Mouse (Mus musculus): ENCODE results near the gene Ucn3. TPM values are rescaled to one million over a fixed set of nuclear protein-coding genes. Genes with fewer than 3 reads are reported as not detected.
"Not testable (repeated sequence)": the region's sequence is repeated elsewhere in the genome, so short reads cannot be mapped to it uniquely, and the experiment has no call there.

The Ucn3 gene
- total RNA-seq (2021): under 1 TPM in 1 of 2 experiments, not detected in 1; 0.45 TPM
- long read RNA-seq, experiment 1: 0 reads
- long read RNA-seq, experiment 2: 0 reads

DNA sequence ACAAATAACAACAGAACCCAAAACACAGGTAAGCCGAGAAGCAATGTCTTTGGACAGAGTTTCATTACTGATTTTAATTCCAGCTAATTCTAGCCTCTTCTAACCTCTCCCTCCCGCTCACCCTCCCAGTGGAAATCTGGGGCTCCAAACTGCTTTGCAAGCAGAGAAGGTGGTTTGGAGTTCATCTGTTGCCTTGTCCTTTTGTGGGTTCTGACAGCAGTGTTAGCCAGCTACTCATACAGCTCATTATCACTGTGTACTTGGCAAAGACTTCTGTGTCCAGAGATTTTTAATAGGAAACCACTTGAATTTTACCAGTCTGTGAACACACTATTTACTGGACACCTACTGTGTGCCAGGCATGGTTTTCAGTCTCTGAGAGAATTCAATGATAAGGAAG lies at the start of gene Ucn3:
Ucn3 (minus strand) TSS at position 101 of the 400 bp plus-strand sequence.
- DNase-seq (ENCODE audit: low spot score in 2 of 2): no peak

DNA sequence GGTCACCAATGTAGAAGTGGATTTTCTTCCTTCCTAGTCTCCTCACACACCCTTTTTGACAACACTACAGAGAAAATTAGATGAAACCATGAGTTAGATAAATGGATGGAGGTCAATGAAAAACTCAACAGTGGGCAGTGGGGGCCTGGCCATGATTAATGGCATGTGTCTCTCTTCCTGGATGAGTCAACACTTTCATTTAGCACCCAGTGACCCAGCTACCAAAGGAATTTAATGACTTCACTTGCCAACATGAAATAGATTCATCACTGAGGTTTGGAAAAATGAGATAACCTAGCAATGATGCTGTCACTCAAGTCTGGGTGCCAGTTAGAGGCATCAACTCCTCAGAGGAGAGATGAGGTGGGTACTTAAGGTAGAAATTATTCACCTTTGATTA lies 46.9 kb upstream of the Ucn3 start:
- DNase-seq (ENCODE audit: low spot score in 2 of 2): no peak

DNA sequence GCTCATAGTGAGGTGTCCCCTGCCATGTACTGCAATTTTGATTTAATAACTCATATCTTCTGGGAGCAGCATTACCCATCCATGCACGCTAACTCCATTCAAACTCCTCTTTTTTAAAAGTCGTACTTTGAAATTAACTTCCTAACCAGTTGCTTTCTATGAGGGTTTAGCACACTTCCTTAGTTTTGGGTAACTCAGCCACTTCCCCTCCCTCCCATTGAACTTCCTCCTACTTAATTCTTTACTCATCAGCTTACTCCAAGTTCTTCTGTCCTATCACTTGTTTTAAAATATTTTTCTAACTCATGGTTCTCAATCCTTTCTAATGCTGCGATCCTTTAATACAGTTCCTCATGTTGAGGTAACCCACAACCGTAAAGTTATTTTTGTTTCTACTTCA lies 23.7 kb upstream of the Ucn3 start:
- DNase-seq (ENCODE audit: low spot score in 2 of 2): no peak

DNA sequence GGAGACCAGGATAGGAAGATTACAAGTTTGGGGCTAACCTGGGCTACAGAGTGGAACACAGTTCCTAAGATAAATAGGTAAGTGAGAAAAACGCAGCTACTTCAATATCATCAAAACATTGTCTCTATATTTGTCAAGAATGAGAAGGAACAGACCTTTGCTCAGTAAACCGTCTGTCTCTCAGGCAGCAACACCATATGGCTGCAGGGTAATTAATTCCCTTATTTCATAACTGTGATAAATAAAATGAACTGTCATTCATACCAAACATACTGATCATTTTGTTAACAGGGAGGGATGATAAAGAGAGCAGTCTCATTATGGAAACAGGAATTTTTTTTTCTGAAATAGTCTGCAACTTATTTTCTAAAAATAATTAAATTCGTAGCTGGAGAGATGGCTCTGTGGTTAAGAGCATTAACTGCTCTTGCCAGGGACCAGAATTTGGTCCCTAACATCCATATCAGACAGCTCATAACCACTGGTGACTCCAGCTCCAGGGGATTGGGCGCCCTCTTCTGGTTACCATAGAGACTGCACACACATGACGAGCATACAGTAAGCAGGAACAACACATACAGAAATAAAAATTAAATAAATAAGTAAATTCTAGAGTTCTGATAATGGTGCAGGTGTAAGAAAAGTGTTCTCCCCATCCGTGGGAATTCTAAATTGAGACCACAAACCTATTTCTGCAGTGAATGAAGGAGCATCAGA lies 6.2 kb upstream of the Ucn3 start:
- no peak for DNase-seq (ENCODE audit: low spot score in 2 of 2)

DNA sequence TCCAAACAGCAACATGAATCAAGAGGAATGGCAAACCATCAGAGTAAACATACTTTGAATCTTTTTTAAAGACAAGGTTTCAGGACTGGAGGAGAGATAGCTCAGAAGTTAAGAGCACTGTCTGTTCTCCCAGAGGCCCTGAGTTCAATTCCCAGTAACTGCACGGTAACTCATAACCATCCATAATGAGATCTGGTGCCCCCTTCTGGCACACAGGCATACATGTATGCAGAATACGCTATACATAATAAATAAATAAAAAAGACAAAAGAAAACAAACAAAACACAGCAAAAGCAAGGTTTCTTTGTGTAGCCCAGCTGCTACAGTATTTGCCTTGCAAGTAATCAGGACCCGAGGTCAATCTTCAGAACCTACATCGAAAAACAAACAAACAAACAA lies 4.3 kb upstream of the Ucn3 start:
- DNase-seq (ENCODE audit: low spot score in 2 of 2): no peak

DNA sequence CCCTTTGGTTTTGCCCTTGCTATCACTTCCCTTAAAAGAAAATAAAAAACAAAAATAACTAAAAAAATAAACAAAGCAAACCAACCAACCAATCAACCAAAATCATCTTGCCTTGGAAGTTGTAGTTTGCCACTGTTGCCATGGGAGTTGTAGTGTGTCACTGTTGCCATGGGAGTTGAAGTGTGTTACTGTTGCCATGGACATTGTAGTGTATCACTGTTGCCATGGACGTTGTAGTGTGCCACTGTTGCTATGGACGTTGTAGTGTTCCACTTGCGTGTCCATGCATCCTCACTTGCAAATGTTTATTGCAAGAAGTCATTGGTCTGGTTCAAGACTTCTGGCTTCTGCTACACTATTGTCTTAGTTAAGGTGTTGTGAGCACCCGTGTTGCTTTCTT lies 2.1 kb upstream of the Ucn3 start:
- no peak for DNase-seq (ENCODE audit: low spot score in 2 of 2)

DNA sequence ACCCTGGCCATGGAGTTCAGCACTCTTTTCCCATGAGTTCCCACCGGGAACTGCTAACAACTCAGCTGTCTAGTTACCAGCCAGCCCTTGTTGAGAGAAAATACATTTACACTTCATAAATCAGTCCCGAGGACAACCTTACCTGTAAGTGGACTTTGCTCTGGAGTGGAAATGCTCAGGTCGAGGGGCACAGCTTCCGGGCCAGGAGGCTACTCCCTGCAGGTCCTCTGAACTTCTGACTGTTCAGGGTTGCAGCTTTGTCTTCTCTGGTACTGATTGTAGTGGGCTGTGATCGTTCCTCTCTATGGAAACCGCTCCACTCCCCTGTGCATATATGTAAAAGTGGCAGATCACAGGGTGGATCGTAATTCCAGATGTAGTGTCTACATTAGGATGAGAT lies 450 bp downstream of the Ucn3 start:
- DNase-seq (ENCODE audit: low spot score in 2 of 2): no peak

DNA sequence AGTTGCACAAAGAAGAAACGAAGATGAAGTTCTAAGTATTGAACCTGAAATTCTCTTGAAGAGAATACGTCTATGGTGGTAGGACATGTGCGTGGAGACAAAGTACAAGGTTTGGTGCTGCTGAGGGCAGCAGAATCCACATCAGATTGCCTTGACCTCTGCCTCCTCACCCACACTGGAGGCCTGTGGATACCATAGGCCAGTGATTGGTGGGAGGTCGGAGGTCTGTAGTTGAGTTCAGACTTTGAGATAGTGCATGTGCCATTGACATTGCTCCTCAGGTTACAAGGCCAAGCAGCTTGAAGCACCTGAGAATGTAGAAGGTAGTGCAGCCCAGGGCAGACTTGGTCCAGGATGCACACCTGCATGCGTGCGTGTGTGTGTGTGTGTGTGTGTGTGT lies 19.1 kb downstream of the Ucn3 start:
- no peak for DNase-seq (ENCODE audit: low spot score in 2 of 2)

DNA sequence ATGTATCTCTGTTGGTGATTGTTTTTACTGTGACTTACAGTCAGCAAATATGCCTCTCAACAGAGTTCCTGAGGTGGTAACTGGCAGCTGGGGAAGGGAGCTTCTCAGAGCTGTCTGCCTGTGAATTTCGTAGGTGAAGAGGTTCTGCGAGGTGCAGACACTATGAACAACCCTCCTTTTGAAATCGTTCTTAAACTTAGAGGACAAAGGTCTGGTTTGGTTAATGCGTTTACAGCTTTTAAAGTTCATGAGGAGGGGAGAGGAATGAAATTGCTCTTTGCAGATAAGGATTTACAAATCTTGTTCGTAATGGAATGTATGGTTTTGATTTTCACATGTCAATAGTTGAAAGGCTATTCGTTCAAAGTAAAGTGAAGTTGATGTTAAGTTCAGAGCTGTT lies 19.5 kb downstream of the Ucn3 start:
- DNase-seq (ENCODE audit: low spot score in 2 of 2): no peak

DNA sequence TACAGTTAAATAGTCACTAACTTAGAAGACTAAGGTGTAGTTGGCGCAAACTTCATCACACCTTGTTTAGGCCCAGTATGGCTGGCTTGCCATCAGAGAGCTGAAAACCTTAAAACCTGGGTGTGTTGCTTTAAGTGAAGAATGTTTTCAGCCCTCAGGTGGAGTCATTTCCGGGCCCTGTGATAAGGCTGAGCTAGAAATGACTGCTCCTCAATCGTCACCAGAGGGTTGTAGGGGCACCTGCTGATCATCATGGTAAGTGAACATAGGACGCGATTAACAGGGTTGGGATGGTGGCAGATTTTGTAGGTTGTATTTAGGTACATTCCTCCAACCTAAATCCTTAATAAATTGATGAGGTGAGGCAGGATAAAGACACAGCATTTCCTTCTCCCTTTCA lies 20.7 kb downstream of the Ucn3 start:
- no peak for DNase-seq (ENCODE audit: low spot score in 2 of 2)

DNA sequence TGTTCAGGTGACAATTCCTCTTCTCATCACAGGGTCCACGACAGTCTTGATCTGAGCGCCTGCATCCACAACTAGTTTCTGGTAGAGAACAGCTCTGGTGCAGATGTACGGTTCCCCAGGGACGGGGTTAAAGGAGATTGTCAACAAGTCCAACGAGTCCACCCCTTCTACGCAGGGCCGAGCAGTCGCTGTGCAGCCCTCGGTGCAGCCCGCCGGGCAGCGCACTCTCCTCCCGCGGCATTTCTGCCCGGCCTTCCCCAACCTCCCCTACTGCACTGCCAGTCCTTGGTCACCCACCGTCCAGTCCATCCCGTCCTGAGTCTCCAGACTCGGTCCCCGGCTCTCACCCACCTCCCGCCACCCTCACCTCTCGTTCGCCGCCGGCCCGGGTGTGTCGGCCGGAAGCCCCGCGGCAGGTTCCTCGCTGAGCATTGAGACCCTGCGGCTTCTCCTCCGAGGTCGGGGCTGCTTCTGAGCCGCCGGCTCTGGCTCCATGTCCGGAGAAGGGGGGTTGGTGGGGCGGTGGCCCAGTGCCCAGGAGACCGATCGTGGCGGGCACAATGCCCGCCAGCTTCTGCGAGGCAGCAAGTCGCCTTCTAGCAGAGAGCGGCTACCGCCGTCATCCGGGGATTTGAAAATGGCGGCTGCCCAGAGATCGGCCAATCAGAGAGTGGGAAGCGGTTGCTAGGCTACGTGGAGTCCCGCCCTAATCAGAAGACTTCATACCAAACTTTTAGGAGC lies 27.4 kb downstream of the Ucn3 start, which contains the start of the genes Net1 and Tubal3:
Net1 (minus strand) TSS at position 650 of the 741 bp plus-strand sequence.
Tubal3 (plus strand) TSS at position 704 of the 741 bp plus-strand sequence.
- peak; percentile 83 to 85 for DNase-seq (ENCODE audit: low spot score in 2 of 2)

DNA sequence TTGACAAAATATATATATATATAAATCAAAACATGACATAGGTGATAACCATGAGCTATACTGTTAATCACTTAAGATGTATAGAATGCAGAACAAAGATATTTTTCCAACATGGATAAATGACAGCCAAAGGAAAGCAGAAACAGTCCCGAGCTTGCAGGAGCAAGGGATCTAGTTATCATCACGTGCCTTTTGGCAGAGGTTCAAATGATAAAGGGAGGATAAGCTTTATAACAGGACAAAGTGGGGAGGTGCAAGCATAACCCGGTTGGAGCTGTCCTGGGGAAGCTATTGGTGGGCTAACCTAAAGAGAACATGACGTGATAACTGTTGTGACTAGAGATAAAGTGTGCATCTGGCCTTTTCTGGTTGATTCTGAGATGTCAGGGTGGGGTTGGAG lies 31.6 kb downstream of the Ucn3 start:
- no peak for DNase-seq (ENCODE audit: low spot score in 2 of 2)

DNA sequence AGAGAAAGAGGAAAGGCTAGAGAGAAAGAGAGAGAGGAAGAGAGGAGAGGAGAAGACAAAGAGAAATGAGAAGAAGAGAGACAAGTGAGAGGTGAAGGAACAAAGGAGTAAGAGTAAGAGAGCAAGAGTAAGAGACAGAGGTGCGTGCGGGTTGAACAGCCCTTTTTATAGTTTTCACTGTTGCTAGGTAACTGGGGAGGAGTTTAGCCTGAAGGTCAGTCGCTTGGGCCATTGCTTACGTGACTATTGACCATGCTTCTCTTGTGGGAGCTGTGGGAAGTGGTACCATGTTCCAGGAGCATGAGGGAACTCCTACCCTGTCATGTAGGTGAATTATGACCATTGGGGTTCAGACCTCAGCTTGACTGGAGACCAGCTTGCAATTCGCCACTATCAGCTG lies 34.8 kb downstream of the Ucn3 start:
- no peak for DNase-seq (ENCODE audit: low spot score in 2 of 2)

DNA sequence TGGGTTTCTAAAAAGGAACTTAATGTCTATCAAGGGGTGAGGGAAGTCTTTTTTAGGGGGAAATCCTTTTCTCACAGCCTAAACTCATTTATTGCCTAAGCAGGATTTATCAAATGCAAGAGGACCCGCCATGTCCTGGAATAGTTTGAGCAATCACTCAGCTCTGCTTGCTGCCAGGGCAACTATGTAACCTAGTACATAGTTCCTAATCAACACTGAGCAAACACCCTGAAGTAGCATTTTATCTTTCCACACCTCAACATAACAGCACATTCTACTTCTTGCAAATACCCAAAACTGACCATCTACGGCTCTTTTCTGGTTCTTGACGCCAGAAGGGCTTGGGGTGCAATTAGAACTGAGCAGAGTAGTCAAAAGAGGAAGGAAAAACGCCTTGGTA lies 36.9 kb downstream of the Ucn3 start:
- no peak for DNase-seq (ENCODE audit: low spot score in 2 of 2)

DNA sequence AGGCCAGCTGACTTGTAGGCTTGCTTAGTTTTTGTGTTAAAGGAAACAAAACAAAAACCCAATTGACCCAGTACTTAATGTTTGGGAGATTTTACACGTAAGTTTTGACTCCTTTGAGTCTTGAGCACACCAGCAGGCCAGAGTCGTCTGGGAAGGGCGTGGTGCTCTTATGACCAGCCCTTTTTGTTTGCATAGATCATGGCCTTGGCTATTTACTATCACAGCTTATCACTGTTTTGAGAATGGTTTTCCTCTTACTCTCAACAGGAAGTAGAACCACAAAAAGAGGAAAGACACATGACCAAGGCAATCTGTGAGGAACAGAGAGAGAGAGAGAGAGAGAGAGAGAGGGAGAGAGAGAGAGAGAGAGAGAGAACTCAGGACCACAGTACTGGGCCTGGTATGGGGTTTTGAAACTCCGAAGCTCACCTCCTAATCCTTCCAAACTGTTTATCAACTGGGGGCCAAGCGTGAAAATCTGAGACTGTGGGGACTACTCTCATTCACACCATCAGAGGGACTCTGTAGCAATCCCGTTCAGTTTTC lies 37.9 kb downstream of the Ucn3 start:
- no peak for DNase-seq (ENCODE audit: low spot score in 2 of 2)

DNA sequence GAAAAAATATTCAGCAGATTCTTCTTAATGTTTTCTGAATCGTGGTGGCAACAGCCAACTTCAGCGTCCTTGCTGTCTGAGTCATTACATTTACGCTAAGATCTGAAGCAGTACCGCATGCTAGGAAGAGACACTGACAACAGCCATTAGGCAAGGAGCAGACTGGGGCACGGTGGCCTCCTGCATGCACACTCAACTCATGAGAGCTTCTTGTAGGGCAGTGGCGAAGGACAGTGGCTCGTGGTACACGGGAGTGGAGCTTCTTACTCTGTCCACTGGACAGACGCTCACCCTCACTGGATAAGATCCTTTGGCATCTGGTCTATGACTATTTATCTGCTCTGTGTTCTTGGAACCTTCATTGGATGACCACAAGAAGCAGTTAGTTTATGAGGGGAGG lies 45.8 kb downstream of the Ucn3 start:
- no peak for DNase-seq (ENCODE audit: low spot score in 2 of 2)

DNA sequence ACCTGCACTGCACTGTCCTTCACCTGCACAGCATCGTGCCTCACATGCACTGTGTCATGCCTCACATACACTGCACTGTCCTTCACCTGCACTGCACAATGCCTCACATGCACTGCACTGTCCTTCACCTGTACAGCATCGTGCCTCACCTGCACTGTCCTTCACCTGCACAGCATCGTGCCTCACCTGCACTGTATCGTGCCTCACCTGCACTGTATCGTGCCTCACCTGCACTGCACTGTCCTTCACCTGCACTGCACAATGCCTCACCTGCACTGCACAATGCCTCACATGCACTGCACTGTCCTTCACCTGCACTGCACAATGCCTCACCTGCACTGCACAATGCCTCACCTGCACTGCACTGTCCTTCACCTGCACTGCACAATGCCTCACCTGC lies 46.9 kb downstream of the Ucn3 start:
- DNase-seq (ENCODE audit: low spot score in 2 of 2): not testable (repeated sequence)

DNA sequence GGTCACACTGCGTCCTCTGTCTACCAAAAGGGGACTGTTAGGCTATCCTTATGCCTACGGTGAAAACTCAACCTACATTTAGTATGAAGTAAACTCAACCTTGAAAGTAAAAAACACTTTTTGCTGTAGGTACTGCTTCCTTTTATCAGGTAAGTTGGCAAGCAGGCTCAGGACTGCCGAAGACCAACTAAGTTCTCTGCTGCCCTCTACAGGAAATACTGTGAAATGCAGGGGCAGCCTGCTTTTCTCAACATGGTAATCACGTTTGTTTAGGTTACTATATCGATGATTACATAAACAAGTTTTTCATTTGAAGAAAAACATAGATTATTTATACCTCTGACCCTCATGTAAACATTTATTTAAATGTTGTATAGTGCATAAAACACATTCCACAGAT lies 48.2 kb downstream of the Ucn3 start:
- DNase-seq (ENCODE audit: low spot score in 2 of 2): peak; percentile 76 to 84

DNA sequence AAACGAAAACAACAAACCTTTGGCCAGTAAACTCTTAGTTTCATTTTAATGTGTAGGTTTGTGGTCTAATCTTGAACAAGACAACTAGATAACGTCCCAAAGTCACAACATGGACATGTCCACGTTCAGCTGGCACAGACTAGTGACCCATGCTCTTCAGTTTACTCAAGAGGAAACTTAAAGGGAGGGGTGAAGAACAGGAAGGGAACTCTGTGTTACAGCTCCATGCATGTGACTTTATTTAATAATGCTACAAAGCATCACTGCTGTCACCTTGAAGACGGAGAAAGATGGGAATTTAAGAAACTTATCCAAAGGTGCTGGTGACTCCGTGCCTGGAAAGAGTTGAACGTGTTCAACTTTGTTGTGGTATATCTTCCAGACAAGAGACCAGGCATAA lies 49.1 kb downstream of the Ucn3 start:
- no peak for DNase-seq (ENCODE audit: low spot score in 2 of 2)

DNA sequence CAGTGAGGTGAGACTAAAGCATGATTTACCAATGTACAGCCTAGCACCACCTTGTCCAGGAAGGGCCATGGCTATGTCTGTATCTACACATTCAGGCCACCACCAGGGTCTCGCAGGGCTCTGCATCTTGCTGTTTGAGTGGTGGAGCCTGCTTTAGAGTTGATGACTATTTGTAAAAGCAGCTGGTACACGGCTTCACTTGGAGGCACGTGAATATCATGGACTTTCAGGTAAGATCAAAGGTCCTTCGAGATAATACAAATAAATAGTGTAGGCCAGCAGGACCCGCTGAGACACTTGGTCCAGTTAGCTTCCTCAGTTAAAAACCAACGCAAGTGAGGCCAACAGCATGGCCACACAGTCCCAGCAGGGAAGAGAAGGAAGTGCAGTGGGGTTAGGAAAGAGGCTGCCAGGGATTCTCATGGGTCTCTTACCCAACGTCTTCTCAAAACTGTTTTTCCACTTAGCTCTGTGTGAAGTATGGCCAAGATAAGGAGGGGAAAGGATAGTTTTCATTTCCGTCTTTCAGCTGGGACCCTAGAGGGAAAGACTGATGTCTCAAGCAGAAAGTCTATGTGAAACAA lies 49.7 kb downstream of the Ucn3 start:
- DNase-seq (ENCODE audit: low spot score in 2 of 2): no peak

DNA sequence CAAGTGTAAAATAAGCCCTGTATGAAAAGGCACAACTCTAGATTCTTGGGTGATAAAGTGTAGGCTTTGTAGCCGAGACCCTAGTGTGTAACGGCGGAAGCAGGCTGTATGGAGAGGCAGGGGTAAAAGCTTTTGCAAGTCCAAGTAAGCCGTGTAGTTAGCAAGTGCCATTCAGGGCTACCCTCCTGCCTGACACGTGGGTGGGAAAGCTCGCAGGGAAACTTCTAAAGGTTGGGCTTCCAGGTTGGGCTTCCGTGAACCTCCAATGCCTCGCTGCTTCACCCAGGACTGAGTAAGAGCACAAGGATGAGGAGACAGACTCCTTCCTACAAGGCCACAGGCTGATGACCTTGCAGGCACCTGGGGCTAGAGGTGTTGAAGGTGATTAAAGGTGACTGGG lies 50.6 kb downstream of the Ucn3 start:
- no peak for DNase-seq (ENCODE audit: low spot score in 2 of 2)

DNA sequence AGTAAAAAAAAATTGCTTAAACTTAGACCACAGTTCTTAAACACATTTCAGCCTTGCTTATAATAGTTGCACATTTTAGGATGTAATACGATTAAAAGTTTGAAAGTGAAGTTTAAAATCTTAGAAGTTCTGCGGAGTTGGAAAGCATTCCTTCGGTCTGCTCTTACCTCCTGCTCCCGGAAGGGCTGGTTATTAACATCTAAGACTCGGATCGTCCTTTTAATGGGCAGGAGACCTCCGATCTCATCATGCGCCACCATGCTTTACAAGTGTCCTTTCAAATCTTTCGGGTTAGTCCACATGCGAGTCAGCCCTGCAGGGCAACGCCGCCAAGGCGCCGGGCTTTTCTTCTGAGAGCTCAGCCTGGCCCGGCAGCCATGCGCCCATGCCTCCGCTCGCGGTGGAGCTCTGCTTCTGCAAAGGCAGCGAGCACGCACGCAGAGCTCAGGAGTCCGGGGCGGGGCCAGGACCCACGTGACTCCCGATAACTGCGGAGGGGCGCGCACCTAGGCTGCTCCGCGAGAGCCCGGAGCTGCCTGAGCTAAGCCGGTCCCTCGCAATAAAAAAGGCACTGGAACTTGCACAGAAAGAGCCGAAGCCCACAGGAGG lies 51.9 kb downstream of the Ucn3 start:
- peak; percentile 90 to 91 for DNase-seq (ENCODE audit: low spot score in 2 of 2)

Measured in left cerebral cortex, adult 18-20 months (tissue).